Mouse (Mus musculus) thymus, postnatal 4 days (tissue): ENCODE measurements around the gene Cdkal1.
A peak's percentile ranks its signal among the peaks of the same experiment; 100 is the strongest.

Source experiments
- DNase-seq: peaks from one replicate; pipeline ENCODE4 v3.0.0; 2021

The Cdkal1 gene

DNA sequence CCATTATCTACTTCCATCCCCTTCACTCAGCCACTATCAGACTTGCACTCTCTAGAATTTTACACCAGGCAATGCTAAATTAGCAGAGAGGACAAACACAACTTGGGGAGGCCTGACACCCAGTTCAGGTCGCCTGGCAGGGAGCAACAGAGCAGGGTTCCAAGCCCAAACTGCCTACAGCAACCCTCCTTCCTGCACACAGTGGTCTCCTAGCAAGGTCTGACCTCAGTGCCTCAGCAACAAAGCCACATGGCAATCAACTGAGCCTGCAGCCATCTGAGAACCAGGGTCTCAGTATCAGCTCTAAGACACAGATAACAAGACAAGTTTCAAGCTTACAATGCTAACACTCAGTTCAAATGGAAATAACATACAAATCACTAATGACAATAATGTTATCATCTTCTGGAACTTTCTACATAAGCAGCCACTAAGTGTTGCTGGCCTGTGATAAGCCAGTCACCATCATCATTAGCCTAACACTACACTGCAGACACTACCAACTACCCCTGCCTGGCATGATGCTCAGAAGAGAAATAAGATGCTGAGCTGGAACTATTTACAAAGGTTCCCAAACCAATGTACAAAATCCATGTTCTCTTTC, 231.7 kb downstream of the Cdkal1 start:
- no peak for DNase-seq

DNA sequence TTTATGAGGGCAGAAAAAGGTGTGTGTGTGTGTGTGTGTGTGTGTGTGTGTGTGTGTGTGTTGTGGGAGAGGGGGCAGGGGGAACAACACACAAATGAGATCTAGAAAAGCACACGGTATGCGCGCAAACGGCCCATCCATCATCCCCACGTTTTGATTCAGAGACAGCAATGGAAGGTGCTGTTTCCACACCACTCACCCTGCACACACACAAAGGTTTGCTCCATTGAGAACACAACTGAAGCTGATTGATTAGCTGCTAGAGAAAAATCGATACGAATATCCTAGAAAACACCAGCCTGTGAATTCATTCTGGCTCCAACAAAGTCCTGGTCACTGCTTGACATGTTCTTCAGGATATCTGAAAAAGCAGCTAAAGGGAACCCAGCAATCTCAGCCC, 233.6 kb downstream of the Cdkal1 start:
- DNase-seq: no peak

DNA sequence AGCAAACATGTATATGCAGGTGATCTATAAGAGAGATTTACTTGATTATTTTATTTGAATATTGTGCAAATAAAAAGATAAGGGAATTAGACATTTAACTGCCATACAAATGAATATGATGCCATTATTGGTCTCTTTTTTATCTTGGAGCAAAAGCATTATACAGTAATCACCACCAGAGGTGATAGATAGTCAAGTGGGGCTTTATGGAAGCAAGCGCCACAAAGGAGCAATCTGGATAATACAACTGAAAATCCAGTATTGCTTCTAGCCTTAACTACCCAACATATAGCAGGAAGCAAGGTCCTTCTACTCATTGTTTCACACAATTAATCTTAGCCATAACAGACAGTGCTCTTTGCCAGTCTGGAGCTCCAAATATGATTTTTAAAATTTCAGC, 234.1 kb downstream of the Cdkal1 start:
- DNase-seq: no peak

DNA sequence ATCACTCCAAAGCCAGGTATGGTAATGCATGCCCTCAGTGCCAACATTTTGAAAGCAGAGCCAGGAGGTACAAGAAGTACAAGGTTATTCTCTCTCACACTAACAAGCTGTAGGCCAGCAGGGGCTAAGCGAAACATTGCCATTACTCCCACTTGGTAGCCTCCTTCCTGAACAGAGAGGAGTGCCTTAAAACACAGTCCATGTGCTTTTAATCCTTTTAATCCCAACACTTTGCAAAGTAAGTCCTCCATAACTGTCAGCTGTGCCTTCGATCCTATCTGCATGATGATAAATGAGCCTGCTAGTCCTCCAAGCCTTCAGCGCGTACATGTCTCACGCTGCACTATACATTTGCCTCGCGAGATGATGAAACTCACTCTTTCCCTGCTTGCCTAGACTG, 234.6 kb downstream of the Cdkal1 start:
- no peak for DNase-seq

DNA sequence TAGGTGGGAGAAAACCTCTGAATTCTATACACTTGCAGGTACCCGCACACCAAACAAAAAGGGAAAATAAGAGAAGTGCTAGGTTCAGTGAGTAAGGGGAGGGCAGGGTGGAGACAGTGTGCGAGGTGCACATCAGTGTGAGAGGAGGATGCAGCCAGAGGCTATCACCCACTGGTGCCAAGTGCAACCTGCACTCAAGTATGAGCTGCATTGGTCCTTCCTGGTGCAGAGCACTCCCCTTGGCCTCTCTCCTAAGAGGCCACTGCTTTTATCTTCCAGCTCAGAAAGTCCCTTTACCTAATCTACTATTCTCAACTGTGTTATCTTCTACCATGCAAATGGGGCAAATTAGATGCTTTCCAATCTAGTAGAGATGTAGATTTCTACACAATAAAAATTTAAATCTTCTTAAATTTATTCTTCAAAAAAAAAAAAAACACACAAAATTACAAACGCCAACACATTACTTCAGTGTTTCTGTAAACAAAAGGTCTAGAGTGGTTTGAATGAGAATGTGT, 238.8 kb downstream of the Cdkal1 start:
- DNase-seq: no peak

DNA sequence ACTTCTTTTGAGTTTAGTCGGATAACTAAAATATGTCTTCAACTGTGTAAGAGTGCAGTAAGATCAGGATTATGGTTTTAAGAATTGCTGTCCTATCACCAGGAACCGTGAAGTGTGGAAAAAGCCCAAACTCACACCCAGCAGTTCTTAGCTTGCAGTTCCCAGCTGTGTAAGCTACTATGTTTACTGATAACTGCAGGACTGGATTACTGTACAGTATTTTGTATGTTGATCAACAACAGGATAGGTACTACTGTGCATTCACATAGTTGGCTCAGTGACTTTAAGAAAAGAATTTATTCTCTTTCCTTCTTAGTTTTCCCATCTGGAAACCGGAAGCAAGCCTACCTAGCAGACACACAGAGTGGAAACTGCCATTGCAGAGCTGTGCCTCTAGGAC, 239.5 kb downstream of the Cdkal1 start:
- no peak for DNase-seq

DNA sequence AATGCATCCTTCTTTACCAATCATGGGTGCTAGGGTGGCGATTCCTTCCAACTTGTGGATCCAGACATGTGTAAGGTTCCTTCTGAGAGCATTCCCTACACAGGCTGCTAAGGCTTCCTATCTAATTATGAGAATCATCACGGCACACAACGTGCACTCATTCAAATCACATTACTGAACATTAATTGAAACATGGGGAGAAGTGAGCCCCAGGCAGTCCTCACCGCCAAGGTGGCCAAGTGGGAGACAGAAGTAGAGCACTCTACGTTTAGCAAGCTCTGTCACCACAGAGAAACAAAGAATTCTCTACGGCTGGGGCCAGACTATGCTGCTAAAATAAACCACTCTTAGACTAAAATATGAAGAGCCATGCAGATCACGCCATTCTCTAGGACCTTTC, 240.4 kb downstream of the Cdkal1 start:
- DNase-seq: no peak

DNA sequence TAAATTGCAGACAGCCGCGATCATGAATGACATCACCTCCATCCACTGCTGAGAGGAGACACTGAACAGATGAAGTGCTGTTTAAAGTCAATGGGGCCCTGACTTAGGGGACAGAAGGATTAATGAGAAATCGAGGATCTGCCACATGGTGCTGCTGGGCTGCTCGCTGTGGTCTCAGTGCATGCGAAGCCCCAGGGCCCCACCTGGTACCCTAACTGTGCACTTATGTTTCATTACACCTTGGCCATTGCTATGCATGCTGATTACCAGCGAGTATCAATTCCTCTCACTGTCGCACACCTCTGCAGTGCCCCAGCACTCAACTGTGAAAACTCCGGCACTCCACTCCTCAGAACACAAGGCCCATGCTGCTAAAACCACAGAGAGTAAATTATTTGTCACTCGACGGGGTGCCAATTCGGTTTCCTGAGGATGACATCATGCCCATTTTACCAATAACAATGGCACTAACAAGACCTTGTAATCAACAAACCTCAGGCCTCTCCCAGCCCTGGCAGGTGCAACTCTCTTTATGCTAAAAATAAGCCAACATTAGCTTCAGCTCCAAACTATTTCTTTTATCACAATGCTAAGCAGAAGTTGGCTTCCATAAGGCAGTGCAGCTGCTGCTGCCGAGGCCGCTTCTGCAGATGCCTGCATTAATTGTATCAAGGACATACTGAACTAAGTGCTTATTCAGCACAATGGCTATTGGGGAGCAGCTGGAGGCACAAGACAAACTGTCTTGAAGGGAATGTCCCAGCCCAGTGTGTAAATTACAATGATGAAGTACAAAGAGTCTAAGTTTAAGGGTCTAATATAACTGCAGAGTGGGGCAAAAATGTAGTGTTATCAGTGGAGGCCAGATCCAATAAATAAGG, 245.2 kb downstream of the Cdkal1 start:
- DNase-seq: no peak

DNA sequence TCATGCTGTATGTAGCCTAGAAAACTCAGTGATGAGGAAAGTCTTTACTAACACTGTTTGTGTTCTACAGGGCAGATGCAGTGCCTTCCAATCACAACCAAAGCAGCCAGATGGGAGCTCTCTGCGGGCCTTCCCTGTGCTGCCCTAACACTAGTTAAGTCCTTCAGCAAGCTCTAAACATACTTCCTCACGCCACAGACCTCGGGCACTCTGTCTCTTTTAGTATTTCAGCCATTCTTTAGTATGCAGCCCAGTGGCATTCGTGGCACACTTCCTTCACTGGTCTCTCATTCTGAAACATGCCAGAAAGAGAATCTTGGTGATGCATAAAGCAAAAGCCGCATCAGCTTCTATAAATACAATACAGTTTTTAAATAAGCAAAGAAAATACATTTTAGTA, 246.0 kb downstream of the Cdkal1 start:
- no peak for DNase-seq

DNA sequence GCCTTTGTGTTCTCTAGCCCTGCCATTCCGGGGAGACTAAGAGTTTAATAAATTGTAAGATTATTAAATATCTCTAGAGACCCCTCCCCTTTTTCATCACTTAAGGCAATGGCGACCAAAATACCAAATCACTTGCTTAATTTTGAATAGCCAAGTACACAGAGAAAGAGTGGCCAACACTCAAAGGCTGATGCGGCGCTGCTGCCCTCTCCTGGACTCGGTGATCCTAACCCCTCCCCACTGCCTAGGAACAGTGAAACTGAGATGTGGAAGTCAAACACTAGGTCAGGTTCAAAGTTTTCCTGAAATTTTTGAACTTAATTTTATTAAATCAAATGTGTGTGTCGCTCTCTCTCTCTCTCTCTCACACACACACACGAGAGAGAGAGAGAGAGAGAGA, 251.2 kb downstream of the Cdkal1 start:
- DNase-seq: peak; percentile 85

DNA sequence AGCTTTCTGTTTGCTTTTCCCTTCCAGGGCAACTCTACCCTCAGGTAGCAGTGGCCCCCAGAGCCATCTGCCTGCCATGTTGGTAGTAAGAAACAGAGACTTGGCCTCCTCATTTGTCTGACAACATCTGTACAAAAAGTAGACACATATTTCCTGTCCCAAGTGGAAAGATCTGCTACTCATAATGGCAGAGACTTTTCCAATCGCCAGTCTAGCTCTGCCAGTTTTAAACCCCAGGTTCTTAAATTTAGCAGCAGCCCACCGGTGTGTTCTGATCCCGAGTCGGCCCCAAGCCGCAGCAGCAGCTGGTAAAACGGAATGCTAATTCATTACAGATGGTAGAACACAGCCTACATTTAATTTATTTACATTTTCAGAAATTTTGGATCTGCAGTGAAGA, 251.9 kb downstream of the Cdkal1 start:
- DNase-seq: no peak

DNA sequence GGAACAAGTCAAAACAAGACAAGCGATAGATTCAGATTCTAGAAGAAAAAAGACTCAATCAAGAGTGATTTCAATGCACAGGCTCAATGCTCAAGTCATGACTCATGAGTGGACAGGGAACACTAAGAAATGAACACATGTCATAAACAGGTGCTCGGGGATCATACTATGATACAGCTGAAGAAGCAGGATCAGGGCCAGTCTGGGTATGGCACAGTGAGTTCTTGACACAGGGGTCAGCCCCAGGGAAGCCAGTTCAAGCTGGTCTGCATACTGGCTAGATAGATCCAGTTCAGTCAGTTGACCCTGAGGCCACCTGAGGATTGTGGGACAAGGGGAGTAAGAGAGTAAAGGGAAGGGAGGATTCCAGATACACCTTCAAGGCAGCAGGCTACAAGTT, 254.4 kb downstream of the Cdkal1 start:
- no peak for DNase-seq

DNA sequence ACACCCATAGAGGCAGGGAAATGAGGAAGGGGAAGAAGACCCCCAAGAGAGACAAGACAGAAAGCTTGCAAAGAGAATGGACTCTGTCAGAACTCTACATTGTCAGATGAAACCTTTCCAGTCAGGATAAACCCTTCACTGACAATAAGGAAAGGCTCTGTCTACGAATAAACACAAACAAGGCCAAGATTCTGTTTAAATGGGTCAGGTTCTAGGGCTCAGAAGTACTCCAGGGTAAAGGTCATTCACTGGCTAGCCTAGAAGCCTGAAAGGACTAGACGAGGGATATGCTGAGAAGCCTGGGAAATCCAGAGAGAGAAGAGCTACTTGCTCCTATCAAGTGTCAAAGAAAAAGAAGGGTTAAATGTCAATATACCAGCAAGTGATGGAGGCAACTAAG, 255.8 kb downstream of the Cdkal1 start:
- no peak for DNase-seq

DNA sequence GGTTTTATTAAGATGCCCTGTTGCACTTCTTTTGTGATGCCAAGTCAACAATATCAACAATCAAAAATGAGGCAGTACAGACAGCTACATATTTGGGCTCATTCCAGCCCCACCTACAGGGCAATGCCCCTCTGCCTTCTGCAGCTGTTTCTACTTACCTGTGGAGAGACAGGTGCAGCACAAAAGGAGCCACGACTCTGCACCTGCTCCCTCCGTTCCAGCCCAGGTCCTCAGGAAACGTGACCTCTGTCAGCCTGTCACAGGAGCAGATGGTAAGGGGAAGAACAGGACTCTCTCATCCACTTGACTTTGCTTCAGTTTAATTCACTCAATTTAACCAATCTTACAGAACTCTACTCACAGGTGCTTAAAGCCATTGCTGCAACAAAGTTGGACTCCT, 258.7 kb downstream of the Cdkal1 start:
- DNase-seq: peak; percentile 17

DNA sequence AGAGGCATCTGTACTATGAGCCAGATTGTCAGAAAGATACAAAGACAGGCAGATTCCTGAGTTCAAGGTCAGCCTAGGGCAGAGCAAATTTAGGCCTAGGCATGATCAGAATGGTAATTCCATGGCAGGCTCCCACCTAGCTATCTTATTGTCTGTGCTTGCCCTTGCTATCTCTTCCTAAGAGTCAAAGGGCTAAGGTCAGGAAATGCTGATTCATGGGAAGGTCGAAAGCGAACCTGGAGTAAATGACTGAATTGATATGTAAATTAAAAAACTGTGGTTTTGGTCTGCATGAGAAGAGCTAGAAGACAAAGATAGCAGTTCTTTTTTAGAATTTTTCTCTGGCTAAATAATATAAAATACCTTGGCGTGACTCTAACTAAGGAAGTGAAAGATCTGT, 262.4 kb downstream of the Cdkal1 start:
- no peak for DNase-seq

DNA sequence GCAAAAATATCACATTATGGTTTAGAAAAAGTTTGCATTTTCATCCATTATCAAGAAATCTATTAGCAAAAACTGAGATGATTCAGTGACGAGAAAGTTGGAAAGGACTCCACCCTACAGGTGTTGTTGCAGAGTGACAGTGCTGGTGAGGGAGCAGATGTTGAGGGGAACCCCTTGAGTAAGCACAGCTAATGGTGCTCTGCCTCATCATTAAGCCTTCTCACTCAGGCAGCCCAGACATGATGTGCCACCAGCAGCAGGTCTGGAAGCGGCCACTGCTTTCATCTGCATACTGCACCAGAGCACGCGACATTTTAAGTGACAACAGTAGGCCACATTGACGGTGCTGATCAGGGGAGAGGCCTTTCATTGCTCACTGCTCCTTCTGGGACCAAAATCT, 264.8 kb downstream of the Cdkal1 start:
- no peak for DNase-seq

DNA sequence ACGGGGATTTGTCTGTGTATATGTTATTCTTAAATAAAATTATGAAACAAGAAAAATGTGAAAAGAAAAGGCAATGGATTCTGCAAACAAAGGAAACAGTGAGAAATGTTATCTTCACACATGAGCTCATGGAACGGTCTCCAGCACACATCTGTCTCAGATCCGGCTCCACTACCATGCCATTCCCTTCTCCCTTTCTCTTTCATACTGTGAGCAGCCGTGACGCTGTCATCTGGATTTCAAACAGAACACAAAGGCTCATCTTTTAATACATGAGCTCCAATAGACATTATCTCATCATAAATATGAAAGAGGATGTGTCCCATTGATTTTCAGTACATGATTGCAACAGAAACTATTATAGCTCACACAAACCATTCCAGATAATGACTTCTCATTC, 265.3 kb downstream of the Cdkal1 start:
- no peak for DNase-seq

DNA sequence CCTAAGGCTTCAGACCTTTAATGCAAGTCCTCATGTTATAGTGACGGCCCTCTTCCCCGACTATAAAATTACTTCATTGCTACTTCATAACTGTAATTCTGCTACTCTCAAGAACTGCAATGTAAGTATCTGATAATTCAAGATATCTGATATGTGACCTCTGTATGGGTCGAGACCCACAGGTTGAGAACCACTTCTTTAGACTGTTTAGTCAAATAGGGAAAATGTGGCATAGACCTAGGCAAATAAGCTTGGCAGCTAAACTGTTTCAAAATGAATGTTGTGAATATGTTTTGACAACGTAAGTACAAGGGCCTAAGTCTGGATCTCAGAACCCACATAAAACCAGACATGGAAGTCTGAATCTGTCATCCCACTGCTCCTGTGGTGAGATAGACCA, 266.8 kb downstream of the Cdkal1 start:
- DNase-seq: no peak

DNA sequence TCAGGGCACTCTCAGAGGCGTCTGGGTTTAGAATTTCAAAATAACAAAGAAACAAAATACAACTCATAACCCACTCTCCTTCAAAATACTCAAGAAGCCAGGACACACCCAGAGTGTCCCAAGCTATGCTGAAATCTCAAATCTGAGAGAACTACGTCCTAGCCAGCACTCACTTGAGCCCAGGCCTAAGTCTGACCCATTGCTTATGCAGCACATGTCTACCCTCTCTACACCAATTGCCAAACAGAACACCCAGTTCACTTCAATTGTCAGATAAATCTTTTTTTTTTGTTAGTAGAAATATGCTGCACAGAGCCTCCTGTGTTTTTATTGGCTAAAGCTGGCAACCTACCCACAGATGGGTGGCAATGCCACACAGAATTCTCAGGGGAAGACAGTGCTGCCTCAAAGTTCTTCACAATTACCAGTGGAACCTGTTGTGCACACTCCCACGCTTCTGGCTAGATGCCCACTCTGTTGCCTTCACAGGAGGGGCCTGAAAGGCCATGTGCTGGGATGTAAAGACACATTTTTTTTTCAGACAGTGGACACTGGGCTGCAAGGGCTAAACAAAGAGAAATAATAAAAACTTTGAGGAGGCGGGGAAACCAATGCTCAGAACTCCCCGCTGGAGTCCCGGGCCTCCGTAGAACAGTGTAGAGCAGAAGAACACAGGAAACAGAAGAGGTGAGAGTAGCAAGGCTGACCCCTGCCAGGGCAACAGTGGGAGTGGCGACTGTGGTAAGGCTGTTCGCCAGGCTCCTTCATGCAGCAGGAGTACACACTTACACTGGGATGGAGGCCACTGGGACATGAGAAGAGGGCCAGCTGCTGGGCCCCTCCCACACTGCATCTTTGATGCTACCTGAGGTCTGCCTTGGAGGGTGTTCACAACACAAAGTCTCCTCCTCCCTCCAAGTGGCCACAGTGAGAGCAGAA, 273.4 kb downstream of the Cdkal1 start:
- DNase-seq: no peak

DNA sequence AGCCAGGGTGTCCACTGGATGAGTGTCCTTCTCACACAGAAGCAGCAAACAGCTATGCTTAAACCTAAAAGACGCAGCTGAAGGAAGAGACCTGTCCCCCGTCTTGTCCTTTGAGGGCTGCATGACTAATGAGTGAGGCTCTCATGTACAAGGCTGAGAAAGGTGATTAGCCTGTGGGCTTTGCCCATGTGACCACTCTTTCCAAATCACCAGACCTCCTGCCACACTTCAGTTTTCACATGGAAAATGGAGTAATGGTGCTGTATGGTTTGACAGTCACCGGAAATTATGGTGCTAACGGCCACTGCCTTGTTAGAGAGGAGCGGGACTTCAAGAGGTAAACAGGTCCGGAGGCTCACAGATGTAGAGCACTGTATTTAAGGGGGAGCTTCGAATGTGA, 274.7 kb downstream of the Cdkal1 start:
- no peak for DNase-seq

DNA sequence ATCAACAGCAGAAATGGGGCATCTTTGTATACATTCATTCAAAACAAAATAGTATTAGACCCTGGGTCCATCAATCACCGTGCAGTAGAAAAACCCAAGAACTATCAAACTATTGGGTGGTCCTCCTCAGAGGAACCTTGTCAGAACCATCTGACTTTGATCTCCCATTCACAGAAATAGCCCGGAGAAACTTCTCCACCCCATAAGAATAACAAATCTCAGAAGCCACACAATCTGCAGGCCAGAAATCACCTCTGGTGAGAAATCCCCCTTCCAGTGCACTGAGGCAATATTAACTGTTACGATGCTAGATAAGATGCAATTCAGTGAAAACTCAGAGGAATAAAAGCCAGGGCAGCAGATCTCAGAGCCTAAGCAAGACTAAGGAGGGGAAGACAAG, 275.5 kb downstream of the Cdkal1 start:
- no peak for DNase-seq

DNA sequence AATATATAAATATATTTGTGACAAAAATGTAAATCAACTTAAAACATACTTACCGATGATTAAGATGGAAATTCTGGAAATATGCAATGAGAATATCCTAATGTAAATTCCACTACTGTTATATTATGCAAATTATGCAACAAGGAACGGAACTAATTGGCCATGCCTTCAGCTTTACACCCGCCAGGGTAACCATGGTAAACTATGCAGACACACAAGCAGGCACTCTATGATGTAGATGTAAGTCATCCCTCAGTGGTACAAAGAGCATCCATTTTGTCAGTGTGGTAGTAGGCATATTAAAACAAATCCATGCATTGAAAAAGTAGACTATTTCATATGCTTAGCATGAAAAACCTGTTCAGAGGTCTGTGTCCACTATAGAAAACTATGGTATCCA, 276.9 kb downstream of the Cdkal1 start:
- DNase-seq: no peak

DNA sequence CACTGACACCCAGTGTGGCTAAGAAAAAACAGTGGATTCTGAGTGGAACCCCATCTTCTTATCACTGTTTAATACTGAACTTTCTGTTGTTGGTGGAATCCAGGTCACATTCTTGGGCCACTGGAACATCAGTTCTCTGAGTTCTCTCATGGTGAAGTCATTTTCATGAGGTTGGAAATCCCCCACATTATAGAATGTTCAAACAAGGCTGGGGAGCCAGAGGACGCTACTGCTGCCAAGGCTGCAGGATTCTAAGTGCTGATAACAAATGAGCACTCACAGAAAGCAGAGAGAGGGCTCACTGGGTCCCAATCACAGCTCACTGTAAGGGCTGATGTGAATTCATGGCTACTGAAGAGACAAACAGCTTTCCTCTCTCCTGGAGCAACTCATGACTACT, 280.7 kb downstream of the Cdkal1 start:
- DNase-seq: no peak
